Mouse (Mus musculus): ENCODE results near the gene Thrap3.

DNA sequence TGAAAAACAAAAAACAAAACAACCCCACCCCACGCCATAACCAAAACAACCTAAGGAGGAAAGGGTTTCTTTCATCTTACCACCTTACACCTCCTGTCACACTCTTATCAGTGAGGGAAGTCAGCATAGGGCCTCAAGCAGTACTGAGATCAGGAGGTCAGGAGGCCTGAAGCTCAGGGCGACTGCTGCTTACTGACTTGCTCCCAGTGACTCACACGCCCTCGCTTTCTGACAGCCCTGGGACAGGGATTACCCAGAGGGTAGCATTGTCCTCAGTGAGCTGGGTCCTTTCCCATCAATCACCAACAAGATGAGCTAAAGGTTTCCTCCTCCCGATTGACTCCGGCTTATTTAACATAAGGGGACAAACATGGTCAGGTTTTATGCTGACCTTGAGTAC lies 4.5 kb upstream of the Thrap3 start:
- TF ChIP-seq CTCF (IDR thresholded peaks at IDR 0.05; ENCODE audit: low read depth, low read length) (no peak), POLR2A (IDR thresholded peaks at IDR 0.05; ENCODE audit: extremely low read depth, insufficient read depth, low read length) (no peak)
